Mouse (Mus musculus) liver, embryonic 14.5 days (tissue): ENCODE results near the gene Anxa11.

Experiments used
- CTCF ChIP-seq: IDR thresholded peaks from 2 replicates; pipeline ENCODE4 v1.5.1; 2016; ENCODE audit warnings: antibody characterized with exemption, low read depth, control low read depth
- EP300 ChIP-seq: IDR thresholded peaks from 2 replicates; pipeline ENCODE4 v1.6.1; 2016; ENCODE audit warnings: antibody characterized with exemption, low read depth

GRCm38 (mm10) chr14:25841579-25841978, 377 bp upstream of the Anxa11 start:
- TF ChIP-seq EP300 (no peak), CTCF (no peak)
